Mouse (Mus musculus): Measurements from ENCODE around the gene Xpo5.
A peak's percentile ranks its signal among the peaks of the same experiment; 100 is the strongest.

- TF ChIP-seq CTCF (IDR thresholded peaks at IDR 0.05; ENCODE audit: control insufficient read depth, insufficient read depth, insufficient read length) (no peak), USF1 (IDR thresholded peaks at IDR 0.05; ENCODE audit: low read depth) (no peak), MYOD1 (IDR thresholded peaks at IDR 0.05; ENCODE audit: control insufficient read depth, insufficient read length, low read depth) (peak; percentile 95), MYOG (IDR thresholded peaks at IDR 0.05; ENCODE audit: control insufficient read depth, extremely low read depth, insufficient read length) (no peak), MAX (IDR thresholded peaks at IDR 0.05) (peak; percentile 61), CEBPB (IDR thresholded peaks at IDR 0.05; ENCODE audit: low read depth) (no peak)
These were observed 34.3 kb upstream of the Xpo5 start for GRCm38 (mm10) chr17:46168318-46168717.
